Comparison of ENCODE assay signal across 7 mouse cellular contexts in the genomic region with DNA sequence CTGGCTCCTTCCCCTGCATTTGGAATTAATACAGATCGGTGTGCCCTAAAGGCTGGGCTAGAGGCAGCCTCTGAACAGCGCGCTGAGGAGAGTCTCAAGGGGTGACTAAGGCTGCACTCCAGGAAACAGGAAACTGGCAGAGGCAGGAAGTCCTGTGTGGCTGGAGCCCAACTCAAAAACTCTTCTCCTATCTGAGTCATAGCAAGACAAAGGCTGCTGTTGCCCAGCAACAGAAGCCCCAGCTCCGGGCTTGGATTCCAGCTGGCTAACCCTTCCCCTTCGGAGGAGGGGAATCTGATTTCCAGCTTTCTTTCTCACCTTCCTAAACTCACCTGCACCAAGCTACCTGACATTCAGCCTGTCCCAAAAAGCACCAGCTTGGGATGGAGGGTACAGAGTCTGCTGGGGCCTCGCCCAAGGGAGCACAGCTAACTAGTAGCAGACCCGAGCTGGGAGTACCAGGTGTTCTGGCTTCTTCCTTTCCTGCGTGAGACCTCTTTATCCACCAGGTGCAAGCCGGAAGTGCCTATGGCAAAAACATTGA. TPM values are rescaled to one million over a fixed set of nuclear protein-coding genes. Genes with fewer than 3 reads are reported as not detected.
DNase-seq lines count a peak whose midpoint lies in the region; ATAC-seq lines count a peak whose summit lies in the region.

No protein-coding gene starts in this region.

- WGBS in embryonic facial prominence, embryonic 11.5 days, result 22% methylated on average over 9 of the region's 9 CpGs
- 17% methylated on average over 9 of the region's 9 CpGs for WGBS in midbrain, embryonic 16.5 days

- peak overlapping the region; percentile 8; the same call in 1 of the 2 replicates for H3K4me2 ChIP-seq in embryonic facial prominence, embryonic 11.5 days (ENCODE audit: low read depth, low read length)
- H3K4me2 ChIP-seq in midbrain, embryonic 16.5 days (ENCODE audit: low read length), result peak overlapping the region; percentile 42

- ATAC-seq in embryonic facial prominence, embryonic 11.5 days (replicated peaks; ENCODE audit: insufficient number of reproducible peaks, low FRiP score, low TSS enrichment, low read depth), result peak; percentile 82
- ATAC-seq in midbrain, embryonic 16.5 days, result peak; percentile 84

- no peaks in the 10 kb centered on the region for H3K36me3 ChIP-seq in embryonic facial prominence, embryonic 11.5 days (replicated peaks; ENCODE audit: control insufficient read depth, insufficient read depth, low read depth, low read length)
- H3K36me3 ChIP-seq in midbrain, embryonic 16.5 days (ENCODE audit: control insufficient read depth, insufficient read depth, low read length), result no peaks in the 10 kb centered on the region

- no peaks in the 10 kb centered on the region; the same call in 1 of the 2 replicates for H3K4me1 ChIP-seq in embryonic facial prominence, embryonic 11.5 days (ENCODE audit: control insufficient read depth, insufficient read depth, low read length)
- H3K4me1 ChIP-seq in midbrain, embryonic 16.5 days (ENCODE audit: control insufficient read depth, insufficient read depth, low read length), result peaks cover 19% of the 10 kb centered on the region

- peak; percentile 53 for DNase-seq in WW6 (ENCODE audit: low read depth, low spot score)
- DNase-seq in embryonic facial prominence, embryonic 11.5 days (ENCODE audit: low spot score), result peak; percentile 71
- DNase-seq in heart, adult 9 months (ENCODE audit: low spot score in 2 of 2), result peak; percentile 79 to 83
- peak; percentile 29 for DNase-seq in kidney, adult 18-20 months
- peak; percentile 23 for DNase-seq in liver
- DNase-seq in thymus, postnatal 10 days (ENCODE audit: low spot score in 2 of 2), result peak; percentile 7 to 18

- H3K9ac ChIP-seq in embryonic facial prominence, embryonic 11.5 days (replicated peaks; ENCODE audit: low read length), result peak overlapping the region; percentile 14
- H3K9ac ChIP-seq in midbrain, embryonic 16.5 days (ENCODE audit: low read depth, low read length), result peak overlapping the region; percentile 52

- H3K27ac ChIP-seq in embryonic facial prominence, embryonic 11.5 days (replicated peaks; ENCODE audit: low read depth, low read length), result no peak overlapping the region
- H3K27ac ChIP-seq in midbrain, embryonic 16.5 days (ENCODE audit: low read length), result peak overlapping the region; percentile 77

- no peaks in the 10 kb centered on the region for H3K27me3 ChIP-seq in embryonic facial prominence, embryonic 11.5 days (ENCODE audit: control insufficient read depth, insufficient read depth, low read length)
- H3K27me3 ChIP-seq in midbrain, embryonic 16.5 days (ENCODE audit: control insufficient read depth, insufficient read depth, low read depth, low read length), result no peaks in the 10 kb centered on the region

- H3K4me3 ChIP-seq in embryonic facial prominence, embryonic 11.5 days (ENCODE audit: low read depth, low read length), result no peak overlapping the region
- H3K4me3 ChIP-seq in midbrain, embryonic 16.5 days (ENCODE audit: low read depth, low read length), result no peak overlapping the region

- H3K9me3 ChIP-seq in embryonic facial prominence, embryonic 11.5 days (replicated peaks; ENCODE audit: control insufficient read depth, low read length), result no peaks in the 10 kb centered on the region
- no peaks in the 10 kb centered on the region for H3K9me3 ChIP-seq in midbrain, embryonic 16.5 days (replicated peaks; ENCODE audit: control insufficient read depth, low read length, poor library complexity, severe bottlenecking)

RNA-seq across cellular contexts. Expression of a gene that starts 41.3 kb away (rescaled TPM):
- 0.08 and 0.21 TPM in 2 replicates for polyA plus RNA-seq in embryonic facial prominence, embryonic 11.5 days (2014; fragmentation: Nextera tagmentation; extraction: Ambion mirVana)
- polyA plus RNA-seq in midbrain, embryonic 16.5 days (2015; fragmentation: Nextera tagmentation; extraction: Ambion mirVana), result 0.34 and 0.65 TPM in 2 replicates

RNA-seq across cellular contexts. Expression of a gene that starts 45.8 kb away (rescaled TPM):
- polyA plus RNA-seq in embryonic facial prominence, embryonic 11.5 days (2014; fragmentation: Nextera tagmentation; extraction: Ambion mirVana), result 182 and 186 TPM in 2 replicates
- 19.4 and 24.5 TPM in 2 replicates for polyA plus RNA-seq in midbrain, embryonic 16.5 days (2015; fragmentation: Nextera tagmentation; extraction: Ambion mirVana)

Comparison
In these comparisons a context has a peak if more than half of its experiments do, and no peak if none do; other contexts are left out.
1. DNase-seq: peak in every context shown above with its lines; median percentile 81 in heart, adult 9 months; 71 in embryonic facial prominence, embryonic 11.5 days; 53 in WW6; 29 in kidney, adult 18-20 months; 23 in liver; 12 in thymus, postnatal 10 days.